Mouse (Mus musculus) regulatory T cell (primary cell): ENCODE measurements at regions not wholly inside any gene's neighbourhood (a gene's known extent, or its start where the extent isn't known, plus 50 kb on each side); places are given as distances from the start of the nearest gene placed in this dataset.

Experiments used
- in situ Hi-C: fragments of 300-600 bp; cut with MboI, MseI; formaldehyde crosslinking; loops from one replicate; pipeline ENCODE4 v1.15.1; 2025; ENCODE audit warnings: high pct_unique_total_duplicates

GRCm38 (mm10) chr2:145003509-145003908 is 164.0 kb upstream of the Slc24a3 start:
- in situ Hi-C loops = no loop called here

DNA sequence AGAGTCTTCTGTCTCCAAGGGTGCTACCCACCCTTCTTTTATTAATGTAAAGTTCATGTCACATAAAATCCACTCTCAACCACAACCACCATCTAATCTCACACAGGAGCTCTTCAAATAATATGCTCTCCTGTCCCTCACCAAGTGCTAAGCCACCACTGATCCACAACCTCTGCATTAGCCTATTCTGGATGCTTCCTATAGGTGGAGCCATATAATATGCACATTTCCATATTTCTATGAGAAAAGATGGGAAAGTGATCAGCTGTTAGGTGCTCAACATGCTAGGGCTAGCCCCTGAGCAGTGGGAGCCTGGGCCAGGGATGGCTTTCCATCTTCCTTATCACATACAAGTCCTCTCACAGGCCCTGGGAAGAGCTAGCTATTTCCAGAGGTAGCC is 156.9 kb upstream of the Slc24a3 start:
- in situ Hi-C loops = no loop called here

GRCm38 (mm10) chr2:145011221-145011620 is 156.3 kb upstream of the Slc24a3 start:
- in situ Hi-C loops = no loop called here

DNA sequence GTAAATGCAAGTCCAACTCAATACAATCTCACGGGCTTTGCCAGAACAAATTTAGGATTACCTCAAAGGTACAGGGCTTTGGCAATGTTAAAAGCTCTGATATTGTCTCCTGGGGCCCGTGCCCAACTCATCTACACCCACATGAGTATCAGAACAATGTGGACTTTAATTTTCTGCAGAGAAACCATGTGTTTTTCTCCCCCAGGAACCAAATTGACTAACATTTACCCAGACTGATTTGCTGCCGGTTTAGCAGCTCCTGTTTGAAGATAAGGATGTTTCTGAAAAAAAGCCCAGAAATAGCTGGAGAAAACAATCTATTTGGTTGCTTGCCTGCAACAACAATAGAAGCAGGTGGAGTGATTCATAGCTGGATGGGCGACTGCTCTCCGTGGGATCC is 151.6 kb upstream of the Slc24a3 start:
- in situ Hi-C loops = no loop called here

DNA sequence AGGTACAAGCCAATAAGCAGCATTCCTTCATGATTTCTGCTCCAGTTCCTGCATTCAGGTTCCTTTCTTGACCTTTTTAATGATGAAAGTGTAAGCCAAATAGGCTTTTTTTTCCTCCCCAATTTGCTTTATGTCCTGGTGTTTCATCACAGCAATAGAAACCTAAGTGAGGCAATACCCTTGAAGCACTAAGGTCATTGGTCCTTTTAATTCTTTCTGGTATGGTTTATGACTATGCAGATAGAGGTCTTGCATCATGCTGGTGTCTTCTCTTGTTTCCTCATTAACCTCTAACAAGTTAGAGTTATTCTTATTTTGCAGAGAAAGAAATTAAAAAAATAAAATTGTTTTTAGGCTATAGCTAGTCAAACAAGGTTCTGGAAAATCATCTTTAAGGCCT is 150.6 kb upstream of the Slc24a3 start:
- in situ Hi-C loops = no loop called here

GRCm38 (mm10) chr2:145017625-145018167 is 149.9 kb upstream of the Slc24a3 start:
- in situ Hi-C loops = no loop called here

DNA sequence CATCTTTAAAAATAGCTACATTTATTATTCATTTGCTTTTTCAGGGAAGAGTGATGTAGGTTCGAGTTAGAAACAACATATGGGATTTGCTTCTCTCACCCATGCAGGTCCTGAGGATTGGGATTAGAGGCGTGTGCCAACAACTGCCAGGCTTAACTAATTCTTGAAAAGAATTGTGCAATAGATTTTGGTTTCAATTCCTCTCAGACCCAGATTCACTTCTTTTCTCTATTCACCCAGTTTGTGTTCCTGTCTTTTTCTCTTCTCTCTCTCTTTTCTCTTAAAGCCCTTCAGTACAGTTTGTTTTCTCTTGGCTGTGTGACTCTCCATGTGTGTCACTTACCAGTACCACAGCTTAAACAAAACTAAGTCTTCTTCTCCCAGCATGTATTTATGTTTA is 119.8 kb upstream of the Slc24a3 start:
- in situ Hi-C loops = no loop called here

- in situ Hi-C loops = no loop called here
Measured at GRCm38 (mm10) chr2:145049655-145050376, 117.7 kb upstream of the Slc24a3 start.

GRCm38 (mm10) chr2:145052405-145052804 is 115.1 kb upstream of the Slc24a3 start:
- in situ Hi-C loops = no loop called here

GRCm38 (mm10) chr2:145056219-145056618 is 111.3 kb upstream of the Slc24a3 start:
- in situ Hi-C loops = no loop called here

DNA sequence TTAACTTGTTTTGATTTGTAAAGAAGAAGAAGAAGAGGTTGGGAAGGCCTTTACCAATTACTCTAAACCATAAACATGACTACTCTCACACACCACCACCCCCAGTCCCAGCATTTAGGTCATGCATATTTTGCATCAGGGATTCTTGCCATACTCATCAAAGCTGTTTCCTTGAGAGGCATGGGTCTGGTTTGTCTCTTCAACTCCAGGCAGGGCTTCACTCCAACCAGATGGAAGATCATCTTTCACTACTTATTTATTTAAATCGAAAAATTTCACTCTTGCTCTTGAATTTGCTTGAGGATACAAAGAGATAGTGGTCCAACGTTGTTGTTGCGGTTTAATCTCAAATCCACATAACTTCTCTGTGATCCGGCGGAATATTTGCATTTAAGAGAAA is 110.8 kb upstream of the Slc24a3 start:
- in situ Hi-C loops = no loop called here

DNA sequence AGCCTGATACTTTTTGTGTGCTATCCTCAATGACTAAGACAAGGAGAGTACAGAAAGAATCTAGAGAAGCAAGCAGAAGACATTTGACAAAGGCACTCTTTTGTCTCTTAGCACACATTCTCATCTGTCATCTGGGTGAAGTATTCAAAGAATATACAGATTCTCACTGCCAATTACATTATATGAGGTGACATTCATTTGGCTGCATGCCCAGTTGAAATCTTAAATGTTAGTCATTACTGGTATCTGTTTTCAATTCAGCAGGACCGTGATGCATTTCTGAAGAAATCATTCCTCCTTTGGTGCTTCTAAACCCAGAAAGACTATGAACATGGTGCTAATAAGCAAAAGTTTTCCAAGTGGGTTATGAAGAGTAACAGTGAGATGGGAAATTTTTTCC is 97.6 kb upstream of the Slc24a3 start:
- in situ Hi-C loops = no loop called here

- in situ Hi-C loops = no loop called here
Measured at GRCm38 (mm10) chr2:145081926-145082325, 85.6 kb upstream of the Slc24a3 start.

DNA sequence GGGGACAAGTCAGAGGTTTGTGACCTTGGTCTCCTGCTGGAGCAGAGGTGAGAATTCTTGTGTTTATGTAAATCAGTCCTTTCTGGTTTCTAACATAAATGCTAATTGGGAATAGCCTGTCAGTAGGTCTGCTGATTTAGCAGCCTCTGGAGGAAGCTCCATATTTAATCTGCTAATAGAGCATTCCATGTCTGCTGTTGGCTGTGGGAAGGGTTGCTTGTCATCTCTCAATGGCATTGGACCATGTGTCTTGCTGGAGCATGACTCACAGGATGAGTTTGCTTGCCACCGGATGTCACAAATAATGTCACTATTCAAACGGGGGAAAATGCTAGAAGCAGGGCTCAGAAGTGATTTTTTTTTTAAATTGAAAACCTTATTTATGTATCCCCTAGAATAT is 82.9 kb upstream of the Slc24a3 start:
- in situ Hi-C loops = no loop called here

DNA sequence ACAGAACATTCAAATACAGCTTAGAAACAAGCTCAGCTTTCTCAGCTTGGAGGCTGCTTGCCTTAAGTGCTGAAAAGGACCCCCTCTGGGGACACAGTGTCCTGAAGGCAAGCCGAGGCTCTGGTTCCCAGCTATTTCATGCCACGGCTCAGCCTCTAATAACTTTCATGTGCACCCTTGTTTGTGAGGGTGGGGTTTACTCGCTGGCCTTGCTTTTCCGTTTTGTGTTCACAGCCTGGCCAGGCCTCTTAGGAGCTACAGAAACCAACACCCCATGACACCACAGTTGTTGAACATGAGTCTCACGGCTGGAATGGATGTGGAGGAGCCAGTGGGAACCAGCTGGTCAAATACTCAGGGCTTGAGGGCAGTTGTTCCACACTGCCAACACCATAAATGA is 81.4 kb upstream of the Slc24a3 start:
- in situ Hi-C loops = no loop called here

- in situ Hi-C loops = loop anchor here (10.0 kb wide), 2 partner anchors 1142 to 1958 kb away; no protein-coding TSS in a partner anchor
Measured at GRCm38 (mm10) chr2:145103295-145103694, 64.3 kb upstream of the Slc24a3 start.

DNA sequence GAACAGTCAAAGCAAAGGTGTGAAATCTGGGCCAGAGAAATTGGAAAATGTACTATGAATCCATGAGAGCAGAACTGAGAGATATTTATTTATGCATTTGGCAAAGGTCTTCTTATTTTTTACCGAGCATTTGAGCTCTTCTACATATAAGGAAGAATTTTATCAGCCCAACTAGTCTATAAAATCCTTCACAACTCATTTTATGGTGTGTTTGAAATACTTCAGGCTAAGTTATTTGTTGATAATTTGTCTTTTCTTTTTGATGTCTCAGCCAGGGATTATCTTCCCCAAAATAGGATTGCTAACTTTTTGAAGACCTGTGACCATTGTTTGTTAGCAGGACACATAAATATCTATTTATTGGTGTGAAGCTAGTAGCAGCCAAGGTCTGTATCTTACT is 55.9 kb upstream of the Slc24a3 start:
- in situ Hi-C loops = no loop called here

GRCm38 (mm10) chr2:145115043-145115442 is 52.5 kb upstream of the Slc24a3 start:
- in situ Hi-C loops = no loop called here
